Mouse (Mus musculus) ovary, postnatal 10 days (tissue): ENCODE measurements around the gene Mapkap1.
"Not testable (repeated sequence)": the region's sequence is repeated elsewhere in the genome, so short reads cannot be mapped to it uniquely, and the experiment has no call there.

Experiments used
- DNase-seq: peaks from one replicate; pipeline ENCODE4 v3.0.0; 2022; ENCODE audit warnings: low spot score

The Mapkap1 gene

DNA sequence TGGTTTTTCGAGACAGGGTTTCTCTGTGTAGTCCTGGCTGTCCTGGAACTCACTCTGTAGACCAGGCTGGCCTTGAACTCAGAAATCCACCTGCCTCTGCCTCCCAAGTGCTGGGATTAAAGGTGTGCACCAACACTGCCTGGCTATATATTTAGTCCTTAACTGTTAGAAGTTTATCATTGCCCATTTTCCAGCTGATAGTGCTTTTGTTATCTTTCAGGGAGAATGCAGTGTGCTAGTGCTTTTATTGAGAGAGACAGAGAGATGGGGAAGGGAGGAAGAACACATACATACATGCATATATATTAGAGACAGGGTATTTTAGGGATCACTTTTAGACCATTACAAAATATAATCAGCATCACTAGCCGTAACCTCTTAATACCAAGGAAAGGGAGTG lies 26.3 kb downstream of the Mapkap1 start:
- not testable (repeated sequence) for DNase-seq

- DNase-seq: no peak
Observed at GRCm38 (mm10) chr2:34436321-34436720, 29.8 kb downstream of the Mapkap1 start.

- no peak for DNase-seq
Observed at GRCm38 (mm10) chr2:34448756-34449155, 42.2 kb downstream of the Mapkap1 start.

- DNase-seq: no peak
Observed at GRCm38 (mm10) chr2:34462490-34462889, 55.9 kb downstream of the Mapkap1 start.

- no peak for DNase-seq
Observed at GRCm38 (mm10) chr2:34468559-34469141, 62.1 kb downstream of the Mapkap1 start.

DNA sequence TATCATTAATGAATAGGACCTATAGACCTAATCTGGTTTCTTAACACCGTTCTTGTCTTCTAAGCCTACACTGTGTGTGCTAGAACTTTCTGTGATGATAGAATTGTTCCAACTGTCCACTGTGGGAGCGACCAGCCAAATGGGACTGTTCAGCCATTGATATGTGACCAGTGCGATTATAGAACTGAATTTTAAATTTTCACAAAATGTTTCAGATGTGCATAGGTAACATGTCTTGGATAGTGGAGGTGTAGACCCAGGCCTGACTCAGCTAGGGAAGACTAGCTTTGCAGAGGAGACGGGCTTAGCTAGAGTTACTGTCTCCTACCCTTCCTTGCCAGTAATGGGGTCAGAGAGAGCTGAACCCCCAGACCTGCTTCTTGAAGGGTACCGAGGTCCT lies 62.8 kb downstream of the Mapkap1 start:
- no peak for DNase-seq

- DNase-seq: no peak
Observed at GRCm38 (mm10) chr2:34473775-34474174, 67.2 kb downstream of the Mapkap1 start.

DNA sequence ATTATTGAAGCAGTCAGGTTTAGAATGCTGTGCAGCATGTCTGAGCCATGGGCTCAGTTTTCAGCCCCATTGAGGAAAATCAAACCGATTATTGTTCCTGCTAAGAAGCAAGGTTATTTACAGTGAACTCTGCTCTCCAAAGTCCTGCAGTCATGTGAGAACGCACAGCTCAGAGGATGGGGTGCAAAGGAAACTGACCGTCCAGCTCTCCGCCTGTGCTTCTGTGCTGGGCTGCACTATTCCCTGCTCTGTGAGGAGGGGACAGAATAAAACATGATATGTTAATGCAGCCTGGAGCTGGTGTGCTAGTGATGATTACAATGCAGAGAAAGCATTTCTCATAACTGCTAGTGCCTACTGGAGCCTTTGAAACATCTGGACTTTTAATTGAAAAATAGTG lies 74.8 kb downstream of the Mapkap1 start:
- no peak for DNase-seq

- DNase-seq: no peak
Observed at GRCm38 (mm10) chr2:34482102-34482501, 75.5 kb downstream of the Mapkap1 start.

- DNase-seq: no peak
Observed at GRCm38 (mm10) chr2:34482531-34482930, 76.0 kb downstream of the Mapkap1 start.

DNA sequence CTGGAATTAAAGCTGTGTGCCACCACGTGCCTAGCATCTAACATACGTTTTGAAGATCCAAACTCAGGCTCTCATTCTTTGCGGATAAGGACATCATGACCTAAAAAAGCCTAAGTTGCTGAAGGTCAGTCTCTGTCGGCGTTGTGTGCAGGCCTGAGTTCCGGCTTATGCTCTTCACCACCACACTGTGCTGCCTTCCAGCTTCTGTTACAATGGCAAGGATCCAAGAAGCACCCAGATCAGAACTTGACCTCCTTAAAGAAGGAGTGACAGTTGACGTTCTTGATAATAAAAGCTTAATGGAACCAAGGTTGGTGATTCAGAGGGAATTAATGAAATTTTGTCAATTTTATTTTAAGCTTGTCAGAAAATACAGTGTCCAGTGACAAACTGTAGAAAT lies 80.7 kb downstream of the Mapkap1 start:
- DNase-seq: no peak

DNA sequence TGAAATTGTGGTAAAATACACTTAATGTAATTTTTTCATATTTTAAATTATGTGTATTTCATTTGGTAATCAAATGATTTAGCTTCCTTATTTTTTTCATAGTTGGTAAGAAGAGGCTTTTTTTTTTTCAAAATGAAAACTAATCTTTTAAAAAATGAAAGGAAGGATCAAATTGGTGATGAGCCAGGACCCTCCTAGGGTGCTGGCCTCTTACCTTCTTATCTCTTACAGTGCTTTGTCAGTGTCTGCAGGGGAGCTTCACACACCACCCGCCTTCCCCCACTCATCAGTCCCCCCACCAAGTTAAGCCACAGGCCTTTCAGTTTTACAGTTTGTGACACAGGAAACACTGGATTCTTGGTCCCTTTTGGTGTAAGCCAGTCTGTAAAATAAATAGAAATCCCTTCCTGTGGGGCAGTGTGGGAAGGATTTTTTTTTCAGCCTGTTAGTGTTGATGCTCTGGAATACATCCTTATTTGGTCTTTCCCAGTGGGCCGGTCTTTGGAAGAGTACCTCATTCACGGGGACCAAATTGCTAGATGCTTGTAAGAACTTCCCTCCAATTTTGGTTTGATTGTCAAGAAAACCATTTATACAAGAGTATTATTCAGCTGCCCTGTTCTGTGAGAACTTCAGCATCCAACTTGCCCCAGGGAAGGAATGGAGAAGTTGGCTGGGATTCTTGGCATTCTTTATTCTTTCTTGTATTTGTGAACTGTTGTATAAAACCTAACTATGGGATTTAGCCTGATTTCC lies 97.6 kb downstream of the Mapkap1 start:
- DNase-seq: no peak

GRCm38 (mm10) chr2:34506162-34506561 lies 99.6 kb downstream of the Mapkap1 start:
- DNase-seq: not testable (repeated sequence)

- DNase-seq: no peak
Observed at GRCm38 (mm10) chr2:34509856-34510255, 103.3 kb downstream of the Mapkap1 start.

- no peak for DNase-seq
Observed at GRCm38 (mm10) chr2:34515263-34515662, 108.7 kb downstream of the Mapkap1 start.

- no peak for DNase-seq
Observed at GRCm38 (mm10) chr2:34518083-34518482, 111.5 kb downstream of the Mapkap1 start.

DNA sequence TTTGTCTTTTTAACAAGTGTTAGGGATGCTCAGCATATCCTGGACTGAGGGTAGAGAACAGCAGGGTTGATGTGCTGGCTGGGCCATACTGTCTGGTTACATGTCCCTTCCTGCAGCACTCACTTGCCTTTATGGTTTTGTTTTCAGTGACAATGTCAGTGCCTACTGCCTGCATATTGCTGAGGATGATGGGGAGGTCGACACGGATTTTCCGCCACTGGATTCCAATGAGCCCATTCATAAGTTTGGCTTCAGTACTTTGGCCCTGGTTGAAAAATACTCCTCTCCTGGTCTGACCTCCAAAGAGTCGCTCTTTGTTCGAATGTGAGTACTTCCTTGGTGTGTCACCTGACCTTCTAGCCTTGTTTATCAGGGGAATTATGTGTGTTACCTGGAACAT lies 112.0 kb downstream of the Mapkap1 start:
- no peak for DNase-seq

DNA sequence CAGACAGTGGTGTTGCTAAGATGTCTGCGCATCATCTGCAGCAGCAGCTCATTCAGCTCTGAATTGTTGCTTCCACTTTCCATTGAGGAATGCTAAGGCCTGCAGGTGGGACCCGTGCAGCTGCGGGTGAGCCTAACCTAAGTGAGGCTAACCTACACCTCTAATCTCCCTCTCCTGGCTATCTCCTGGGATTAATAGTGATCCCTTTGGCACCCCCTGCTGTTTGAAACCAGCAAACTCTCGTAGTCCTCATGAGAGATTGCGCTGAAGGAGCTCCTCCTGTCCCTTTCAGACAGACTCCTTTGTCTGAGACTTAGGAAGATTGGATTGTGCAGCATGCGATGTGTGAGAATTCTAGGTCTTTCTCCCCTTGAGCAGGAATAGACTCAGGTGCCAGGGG lies 113.0 kb downstream of the Mapkap1 start:
- no peak for DNase-seq

DNA sequence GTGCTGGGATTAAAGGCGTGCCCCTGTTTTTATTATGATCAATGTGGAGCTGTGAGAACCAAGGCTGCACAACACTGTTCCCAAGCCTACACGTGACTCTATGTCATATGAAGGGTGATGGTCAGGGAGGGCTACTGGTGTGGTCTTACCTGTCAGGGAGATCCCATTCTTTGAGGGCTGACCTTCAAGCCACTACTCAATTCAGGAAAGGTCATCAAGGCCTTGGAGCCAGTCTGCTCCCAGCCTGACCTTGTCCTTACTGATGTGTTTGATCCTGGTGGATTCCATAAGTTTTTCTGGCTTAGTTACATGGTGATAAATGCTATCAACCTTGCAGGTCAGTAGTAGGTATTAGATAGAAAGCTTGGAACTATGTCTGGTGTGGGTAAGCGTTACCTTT lies 114.8 kb downstream of the Mapkap1 start:
- DNase-seq: no peak

DNA sequence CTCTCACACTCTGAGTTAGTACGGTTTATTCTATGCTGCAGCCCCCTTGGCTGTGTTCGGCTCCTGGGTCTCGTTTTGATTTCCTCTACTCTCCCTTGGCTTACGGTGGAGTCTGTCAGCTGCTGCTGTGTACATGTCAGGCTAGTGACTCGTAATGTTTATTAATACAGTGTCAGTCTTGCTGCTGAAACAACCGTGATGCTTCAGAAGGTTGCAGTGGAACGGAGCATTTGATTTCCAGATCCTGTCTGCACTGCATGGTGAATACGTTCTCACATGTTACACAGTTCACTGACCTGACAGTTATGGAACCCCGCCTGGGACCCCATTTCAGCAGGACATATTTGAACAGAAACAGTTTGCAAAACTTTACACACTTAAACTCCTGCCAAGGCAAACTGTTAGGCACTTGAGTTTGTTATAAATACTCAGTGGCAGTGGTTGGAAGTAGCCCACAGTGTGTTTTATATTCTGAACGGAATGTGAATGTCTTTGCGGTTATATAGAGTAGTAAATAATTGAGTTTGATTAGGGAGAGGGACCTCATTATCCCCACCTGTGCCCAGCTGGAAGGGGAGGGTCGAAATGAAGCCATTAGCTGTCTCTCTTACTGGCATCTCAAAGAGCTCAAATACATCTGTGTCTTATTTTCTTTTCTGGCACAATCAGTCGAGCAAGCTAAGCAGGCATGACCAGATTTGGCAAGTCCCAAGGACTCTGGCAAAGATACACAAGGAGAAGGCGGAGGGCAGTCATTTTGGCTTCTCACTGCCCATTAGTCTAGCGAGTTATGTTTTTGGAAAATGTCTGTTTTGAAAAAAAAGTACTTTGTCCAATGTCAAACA lies 120.2 kb downstream of the Mapkap1 start:
- no peak for DNase-seq

DNA sequence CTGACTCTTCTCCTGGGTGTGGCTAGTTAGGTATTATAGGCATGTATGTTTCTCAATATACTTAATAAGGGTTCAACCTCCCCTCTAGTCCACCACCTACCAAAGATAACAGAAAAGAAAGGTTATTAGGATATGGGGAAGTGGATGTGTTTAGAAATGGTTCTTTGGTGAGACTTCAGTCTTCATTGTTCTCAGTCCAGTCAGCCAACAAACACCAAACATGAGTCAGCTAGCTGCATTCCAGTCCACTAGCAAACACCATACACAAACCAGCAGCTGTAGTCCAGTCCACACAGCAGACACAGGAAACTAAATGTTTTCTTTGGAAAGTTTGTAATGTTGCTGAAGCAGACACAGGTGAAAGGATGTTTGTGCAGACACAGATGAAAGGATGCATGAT lies 121.9 kb downstream of the Mapkap1 start:
- DNase-seq: no peak

- DNase-seq: no peak
Observed at GRCm38 (mm10) chr2:34530042-34530441, 123.5 kb downstream of the Mapkap1 start.

DNA sequence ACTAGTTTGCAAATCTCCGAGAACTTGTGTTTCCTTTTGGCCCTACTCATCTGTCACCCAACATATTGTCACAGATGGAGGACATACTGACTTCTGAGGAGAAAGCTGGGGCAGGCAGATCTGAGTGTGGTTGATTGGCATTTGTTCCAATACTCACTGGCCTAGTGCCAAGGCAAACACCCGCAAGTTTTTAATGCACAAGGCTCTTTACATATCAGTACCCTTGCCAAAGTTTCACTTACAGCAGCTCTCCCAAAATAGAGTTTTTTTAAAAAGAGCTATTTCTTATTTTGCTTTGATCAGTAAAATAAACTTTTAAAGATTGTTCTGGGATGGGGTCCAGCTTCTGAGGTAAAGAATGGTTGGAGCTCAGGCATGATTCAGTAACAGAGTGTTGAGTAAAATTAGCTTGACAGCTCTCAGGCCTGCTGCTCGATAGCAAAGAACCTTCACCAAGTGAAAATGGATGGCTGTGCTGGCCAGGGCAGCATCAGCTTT lies 125.3 kb downstream of the Mapkap1 start:
- no peak for DNase-seq
